Mouse (Mus musculus) forelimb bud, embryonic 11.5 days (tissue): ENCODE measurements around the gene Camk1d.
"Not testable (repeated sequence)": the region's sequence is repeated elsewhere in the genome, so short reads cannot be mapped to it uniquely, and the experiment has no call there.

Experiments used
- DNase-seq: peaks from one replicate; pipeline ENCODE4 v3.0.0-alpha.2; 2012; ENCODE audit warnings: low read depth, low spot score

The Camk1d gene

GRCm38 (mm10) chr2:5614308-5614705 lies 100.0 kb downstream of the Camk1d start:
- no peak for DNase-seq

GRCm38 (mm10) chr2:5613651-5614307 lies 100.5 kb downstream of the Camk1d start:
- no peak for DNase-seq

DNA sequence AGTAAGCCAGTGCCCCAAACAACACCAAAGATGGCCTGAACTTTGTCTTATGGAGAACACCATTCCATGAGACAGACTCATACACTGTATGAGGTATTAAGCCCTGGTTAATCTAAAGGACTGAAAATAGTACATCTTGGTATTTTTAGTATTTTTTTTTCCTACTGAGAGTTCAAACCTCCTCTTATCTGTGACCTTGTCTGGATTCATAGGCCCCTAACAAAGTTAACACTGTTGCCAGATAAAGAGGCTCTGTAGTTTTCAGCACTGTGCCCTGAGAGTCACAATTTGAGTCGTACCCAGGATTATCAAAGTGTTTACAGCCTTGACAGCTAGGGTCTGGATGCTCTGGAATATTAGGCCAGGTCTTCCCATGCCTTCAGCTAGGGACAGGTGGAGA lies 102.7 kb downstream of the Camk1d start:
- DNase-seq = no peak

GRCm38 (mm10) chr2:5610521-5610920 lies 103.8 kb downstream of the Camk1d start:
- DNase-seq = no peak

GRCm38 (mm10) chr2:5607920-5608841 lies 106.1 kb downstream of the Camk1d start:
- no peak for DNase-seq

DNA sequence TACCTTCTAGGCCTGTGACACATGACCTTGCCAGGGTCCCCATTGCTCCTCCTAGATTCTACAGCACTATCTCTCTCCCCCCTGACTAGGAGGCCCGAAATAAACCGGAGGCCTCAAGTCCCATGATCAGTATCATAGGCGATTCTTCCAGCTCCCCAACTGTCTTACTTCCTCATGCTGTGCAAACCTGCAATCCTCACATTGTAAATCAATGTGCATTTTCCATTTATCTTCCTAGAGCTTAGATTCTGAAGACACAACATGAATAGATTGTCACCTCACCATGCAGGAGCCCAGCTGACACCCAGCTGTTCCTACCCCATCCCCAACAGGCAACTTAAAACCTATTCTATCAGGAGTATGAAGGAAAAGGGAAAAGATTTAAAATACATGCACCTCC lies 108.5 kb downstream of the Camk1d start:
- no peak for DNase-seq

DNA sequence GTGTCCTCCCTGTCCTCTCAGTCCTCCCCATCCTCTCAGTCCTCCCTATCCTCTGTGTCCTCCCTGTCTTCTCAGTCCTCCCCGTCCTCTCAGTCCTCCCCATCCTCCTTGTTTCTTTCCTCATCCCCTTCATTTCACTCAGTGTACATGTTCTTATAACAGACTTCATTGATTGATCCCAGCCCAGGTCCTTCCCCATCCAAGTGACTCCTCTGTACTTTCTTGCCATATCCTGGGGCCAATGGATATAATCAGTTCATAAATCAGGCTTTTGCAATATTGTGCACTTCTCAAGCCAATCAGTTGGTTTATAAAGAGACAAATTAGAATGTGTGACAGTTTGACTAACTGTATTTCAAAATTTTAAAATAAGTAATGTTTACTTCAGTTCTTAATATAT lies 112.3 kb downstream of the Camk1d start:
- no peak for DNase-seq

GRCm38 (mm10) chr2:5601243-5601642 lies 113.1 kb downstream of the Camk1d start:
- not testable (repeated sequence) for DNase-seq

GRCm38 (mm10) chr2:5600183-5600962 lies 113.9 kb downstream of the Camk1d start:
- DNase-seq = no peak

DNA sequence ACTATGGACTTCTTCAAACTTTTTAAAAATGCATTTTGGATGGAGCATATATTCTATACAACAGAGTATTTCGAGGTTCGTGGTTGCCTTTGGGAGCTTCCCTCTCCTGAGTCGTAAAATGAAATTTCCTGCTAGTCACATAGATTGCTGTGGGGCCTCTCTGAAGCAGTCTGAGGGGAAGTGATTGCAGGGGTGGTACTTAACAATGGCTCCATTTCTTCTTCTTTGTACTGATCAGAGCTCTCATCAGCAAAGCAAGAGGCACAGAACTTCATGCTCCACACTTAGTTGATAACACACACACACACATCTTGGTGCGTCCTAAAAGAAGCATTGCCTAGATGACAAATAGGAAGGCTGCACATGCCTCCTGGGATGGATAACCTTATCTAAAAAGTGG lies 114.6 kb downstream of the Camk1d start:
- DNase-seq = no peak

DNA sequence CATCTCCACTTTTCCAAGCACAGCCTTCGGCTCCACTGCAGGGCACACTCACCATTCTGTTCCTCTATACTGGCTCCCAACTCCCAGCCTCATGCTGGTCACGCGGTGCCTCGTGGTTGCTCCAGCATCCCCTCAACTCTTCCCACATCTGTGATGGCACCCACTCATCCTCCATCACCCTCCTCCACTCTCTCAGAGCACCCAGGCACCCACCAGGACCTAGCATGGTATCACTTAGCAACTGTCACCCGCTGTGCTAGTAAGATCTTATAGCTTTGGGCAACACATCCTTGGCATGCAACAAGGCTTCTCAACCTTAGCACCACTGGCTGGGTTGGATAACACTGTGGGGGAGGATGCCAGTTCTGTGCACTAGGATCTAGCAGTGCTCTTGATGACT lies 115.8 kb downstream of the Camk1d start:
- no peak for DNase-seq

GRCm38 (mm10) chr2:5596882-5597281 lies 117.4 kb downstream of the Camk1d start:
- DNase-seq = no peak

DNA sequence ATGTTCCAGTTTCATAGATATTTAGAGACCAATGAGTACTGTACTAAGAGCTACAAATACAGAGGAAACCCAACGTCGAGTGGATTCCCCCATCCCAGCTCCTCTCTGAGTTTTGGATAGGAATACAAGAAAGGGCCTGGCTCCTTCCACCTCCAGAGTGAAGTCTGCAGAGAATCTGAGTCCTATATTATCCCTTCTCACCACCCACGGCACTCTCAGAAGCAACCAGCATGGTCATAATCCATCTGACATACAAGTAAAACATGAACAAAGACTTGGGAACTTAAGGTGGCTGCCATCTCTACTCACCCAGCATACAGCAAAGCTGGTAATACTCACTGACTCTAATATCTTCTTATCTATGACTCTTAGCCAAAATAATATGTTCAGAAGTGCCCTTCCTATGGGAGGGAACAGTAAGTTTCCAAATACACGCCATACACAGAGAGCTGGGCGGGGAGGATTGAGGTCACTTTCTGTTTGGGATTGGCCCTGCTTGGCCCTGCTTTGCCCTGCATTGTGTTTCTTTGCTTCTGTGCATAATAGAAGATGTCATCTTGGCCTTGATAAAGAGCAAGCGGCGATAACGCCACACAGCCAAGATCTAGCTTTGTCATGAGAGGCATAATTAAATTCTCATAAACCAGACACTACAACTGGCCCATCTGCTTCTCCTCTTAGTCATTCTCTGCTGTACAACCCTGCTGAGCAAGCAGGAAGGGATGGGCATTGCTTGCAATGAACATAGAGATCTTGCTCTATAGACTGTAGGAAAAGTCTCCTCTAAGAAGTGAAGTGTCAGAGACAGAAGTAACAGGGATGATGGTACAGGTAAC lies 118.7 kb downstream of the Camk1d start:
- no peak for DNase-seq

GRCm38 (mm10) chr2:5592461-5593136 lies 121.7 kb downstream of the Camk1d start:
- DNase-seq = no peak

GRCm38 (mm10) chr2:5590074-5590473 lies 124.2 kb downstream of the Camk1d start:
- no peak for DNase-seq

DNA sequence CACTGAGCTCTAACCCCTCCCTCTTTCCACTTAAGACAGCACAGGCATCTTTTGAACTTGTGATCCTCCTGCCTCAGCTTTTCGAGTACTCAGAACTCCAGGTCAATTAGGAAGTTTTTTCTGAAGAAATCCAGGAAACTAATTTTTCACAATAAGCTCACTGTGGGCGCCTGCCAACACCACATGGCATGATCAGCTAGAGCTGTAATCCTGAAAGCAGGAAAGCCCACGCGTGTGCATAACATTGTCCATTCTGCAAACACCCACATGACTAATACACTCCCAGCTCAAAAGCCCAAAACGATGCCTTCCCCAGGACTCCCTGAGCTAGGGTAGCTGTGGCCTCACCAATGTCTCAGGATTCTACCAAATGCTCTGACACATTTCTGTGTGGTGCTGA lies 125.2 kb downstream of the Camk1d start:
- DNase-seq = no peak

DNA sequence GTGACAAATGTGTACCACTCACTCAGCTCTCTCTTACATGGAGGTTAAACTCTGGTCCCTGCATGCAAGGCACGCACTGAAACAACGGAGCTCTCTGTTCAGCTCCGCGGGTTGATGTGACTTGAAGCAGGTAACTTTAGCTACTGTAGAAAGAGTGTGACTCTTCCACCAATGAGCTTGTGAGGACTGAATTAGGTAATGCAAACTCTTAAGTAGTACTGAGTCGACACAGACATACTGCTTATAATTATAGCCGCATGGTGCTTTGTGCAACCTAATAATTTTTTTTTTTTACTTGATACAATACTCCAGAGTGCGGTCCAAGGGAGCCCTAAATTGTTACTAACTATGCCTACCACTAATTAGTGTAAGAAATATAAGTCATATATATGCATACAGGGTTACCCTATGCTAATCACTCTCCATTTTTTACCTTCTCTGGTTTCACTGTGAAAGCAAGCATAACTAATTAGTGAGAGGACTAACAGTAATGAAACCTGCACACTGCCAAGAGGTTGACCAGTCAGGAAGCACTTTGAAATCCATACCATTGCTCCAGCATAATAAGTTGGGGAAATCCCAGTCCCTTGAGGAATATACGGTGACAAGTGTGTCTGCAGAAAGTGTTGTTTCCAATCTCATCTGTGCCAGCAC lies 125.9 kb downstream of the Camk1d start:
- DNase-seq = no peak

DNA sequence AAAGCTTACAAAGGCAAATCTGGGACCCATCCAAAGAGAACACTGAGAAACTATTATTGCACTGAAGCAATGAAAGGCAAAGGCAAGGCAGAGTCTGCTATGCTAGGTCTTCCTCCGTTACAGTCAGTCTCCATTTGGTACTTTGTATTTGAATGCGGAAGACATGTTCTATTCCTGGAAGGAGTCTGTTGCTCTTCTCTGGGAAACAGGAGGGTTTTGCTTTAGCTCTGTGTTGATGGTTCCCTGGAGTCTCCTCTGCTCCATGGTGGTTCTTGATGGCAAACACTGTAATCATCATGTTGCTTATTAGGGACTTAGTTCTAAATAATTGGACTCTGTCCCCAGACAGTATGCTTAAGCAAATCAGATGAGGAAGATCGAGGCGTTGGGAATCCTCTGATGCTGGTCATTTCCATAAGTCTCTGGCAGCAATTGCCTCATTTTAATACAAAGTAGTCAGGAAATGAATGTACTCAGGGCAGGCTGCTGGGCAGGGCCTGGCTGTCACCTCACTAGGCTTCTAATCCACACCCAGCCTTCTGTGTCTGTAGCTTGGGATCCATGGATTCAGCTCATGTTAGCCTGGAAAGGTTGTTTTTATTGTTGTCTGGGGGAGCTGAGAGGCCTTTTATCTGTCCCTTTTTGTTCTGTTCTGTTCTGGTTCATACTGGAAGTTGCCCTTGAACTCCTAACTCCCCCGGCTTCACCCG lies 129.8 kb downstream of the Camk1d start:
- no peak for DNase-seq

DNA sequence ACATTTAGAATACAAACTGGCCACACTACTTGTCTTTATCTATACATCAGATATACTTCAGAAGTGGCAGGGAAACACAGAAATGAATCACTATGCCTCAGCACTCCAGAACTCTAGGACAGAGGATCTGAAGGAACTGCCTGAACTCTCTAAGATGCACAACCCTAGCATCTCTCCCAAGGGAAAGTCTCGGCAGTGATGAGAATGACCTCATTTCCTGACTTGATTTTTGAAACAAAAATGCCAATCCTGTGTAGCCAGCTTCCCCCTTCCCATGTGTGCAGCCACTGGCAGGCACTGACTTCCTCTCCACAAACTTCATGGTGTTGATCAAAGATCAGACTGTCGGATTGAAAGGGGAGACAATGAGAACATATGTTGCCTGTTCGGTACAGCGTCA lies 134.9 kb downstream of the Camk1d start:
- DNase-seq = no peak
